Mouse (Mus musculus) stomach, postnatal 0 days (tissue): ENCODE measurements around the gene Shroom3.

Experiments
- CTCF ChIP-seq: IDR thresholded peaks from 2 replicates; pipeline ENCODE4 v1.5.1; 2016; ENCODE audit warnings: antibody characterized with exemption, low read depth, mild to moderate bottlenecking, moderate library complexity
- EP300 ChIP-seq: optimal IDR thresholded peaks from 2 replicates; pipeline ENCODE3; 2016; ENCODE audit warnings: antibody characterized with exemption

GRCm38 (mm10) chr5:92930557-92930956, 247.3 kb downstream of the Shroom3 start:
- no peak for TF ChIP-seq CTCF
- no peak for TF ChIP-seq EP300
